Mouse (Mus musculus): ENCODE measurements around the gene Prkaca.
"Not testable (repeated sequence)": the region's sequence is repeated elsewhere in the genome, so short reads cannot be mapped to it uniquely, and the experiment has no call there.

Prkaca gene

DNA sequence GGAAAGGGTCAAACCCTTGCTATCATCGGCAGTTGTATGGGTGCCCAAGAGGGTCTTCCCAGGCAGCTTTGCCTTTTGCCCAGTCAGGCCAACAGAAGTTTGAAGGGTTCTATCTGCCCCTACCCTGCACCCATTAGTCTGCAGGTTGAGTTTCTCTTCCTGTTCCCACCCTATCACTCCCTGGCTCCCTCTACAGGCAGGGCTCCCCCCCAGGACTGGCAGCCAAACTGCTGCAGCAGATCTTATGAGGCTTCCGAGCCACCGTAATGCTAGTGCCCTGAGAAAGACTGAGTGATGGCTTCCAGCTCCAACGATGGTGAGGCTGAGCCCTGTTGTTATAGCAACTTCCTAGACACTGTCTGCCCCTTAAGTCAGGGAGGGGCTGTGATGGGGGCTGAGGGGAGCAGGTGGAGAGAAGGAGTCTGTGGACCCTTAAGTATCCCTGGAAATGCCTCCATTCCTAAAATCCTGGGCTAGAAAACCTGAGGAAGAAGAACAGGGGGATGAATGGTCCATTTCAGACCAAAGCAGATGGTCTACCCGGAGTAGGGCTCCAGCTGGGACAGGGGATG, 4.1 kb downstream of the Prkaca start:
- no peak for DNase-seq

DNA sequence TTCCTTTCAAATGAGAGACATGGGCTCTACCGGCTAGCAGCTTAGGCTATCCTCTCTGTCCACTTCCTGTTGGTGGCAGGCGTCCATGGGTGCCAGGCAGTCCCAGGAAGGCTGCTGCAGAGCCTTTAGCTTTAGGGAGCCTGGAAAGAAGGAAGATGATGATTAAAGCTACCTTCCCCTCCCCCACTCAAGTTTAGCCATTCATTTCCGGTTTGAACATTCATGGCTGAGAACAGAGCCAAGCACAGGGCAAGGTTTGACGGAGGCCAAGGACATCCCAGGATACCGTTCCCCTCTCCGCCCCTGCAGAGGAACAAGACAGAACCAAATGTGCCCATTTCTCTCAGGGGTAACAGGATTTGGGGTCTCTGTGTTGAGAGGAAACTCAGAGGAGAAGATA, 4.9 kb downstream of the Prkaca start:
- no peak for DNase-seq

DNA sequence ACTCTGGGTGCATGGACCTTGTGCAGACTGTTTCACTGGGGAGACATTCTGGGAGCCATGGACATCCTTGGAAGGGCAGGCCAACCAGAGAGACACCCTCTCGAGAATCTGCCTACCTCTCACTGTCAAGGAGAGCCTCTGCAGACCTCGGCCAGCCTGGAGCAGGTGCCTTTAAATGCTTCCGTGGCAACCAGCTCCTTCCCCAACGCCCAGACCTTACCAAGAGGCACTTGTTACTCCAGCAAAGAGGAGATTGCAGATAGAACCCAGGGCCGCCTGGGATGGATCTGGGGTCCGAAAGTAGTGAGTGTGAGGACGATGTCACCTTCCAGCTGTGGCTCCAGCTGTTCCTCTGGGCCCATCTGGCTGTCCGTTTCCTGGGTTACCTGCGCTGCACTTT, 5.4 kb downstream of the Prkaca start:
- no peak for DNase-seq

DNA sequence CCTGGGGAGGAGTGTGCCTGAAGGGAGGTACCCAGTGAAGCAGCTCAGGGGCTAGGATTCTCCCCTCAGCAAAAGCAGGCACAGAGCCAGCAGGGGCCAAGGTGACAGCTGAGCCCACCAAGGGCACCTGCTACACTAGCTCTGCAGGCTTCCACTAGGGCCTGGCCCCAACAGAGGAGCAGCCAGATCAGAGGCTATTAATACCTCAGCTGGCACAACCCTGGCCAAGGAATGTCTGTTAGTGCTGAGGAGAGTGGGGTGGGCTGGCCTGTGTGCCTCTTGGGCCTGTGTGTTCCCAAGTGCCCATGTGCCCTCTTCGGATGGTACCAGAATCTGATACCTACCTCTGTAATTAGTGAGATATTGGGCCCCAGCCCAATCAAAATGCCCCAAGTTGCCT, 7.5 kb downstream of the Prkaca start:
- DNase-seq = no peak

GRCm38 (mm10) chr8:83980845-83981244, 8.1 kb downstream of the Prkaca start:
- DNase-seq = no peak

DNA sequence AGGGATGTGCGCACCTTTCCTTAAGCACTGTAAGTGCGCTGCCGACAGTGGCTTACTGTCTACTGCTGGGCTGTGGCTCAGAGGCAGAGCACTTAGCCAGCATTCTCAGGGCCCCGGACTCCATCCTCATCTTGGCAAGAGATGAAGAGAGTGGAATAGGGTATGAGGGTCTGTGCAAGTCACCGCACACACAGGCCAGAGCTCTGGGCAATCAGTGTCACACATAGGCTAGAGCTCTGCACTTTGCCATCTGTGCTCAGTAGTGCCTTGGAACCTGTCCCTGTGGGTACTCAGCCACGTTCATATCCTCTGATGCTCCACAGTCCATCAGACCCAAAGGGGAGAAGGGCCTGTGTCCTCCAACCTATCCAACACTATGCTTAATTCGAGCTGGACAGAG, 8.7 kb downstream of the Prkaca start:
- DNase-seq = no peak

- no peak for DNase-seq
These were observed 9.7 kb downstream of the Prkaca start for GRCm38 (mm10) chr8:83982449-83982848.

- not testable (repeated sequence) for DNase-seq
These were observed 10.4 kb downstream of the Prkaca start for GRCm38 (mm10) chr8:83983222-83983621.

DNA sequence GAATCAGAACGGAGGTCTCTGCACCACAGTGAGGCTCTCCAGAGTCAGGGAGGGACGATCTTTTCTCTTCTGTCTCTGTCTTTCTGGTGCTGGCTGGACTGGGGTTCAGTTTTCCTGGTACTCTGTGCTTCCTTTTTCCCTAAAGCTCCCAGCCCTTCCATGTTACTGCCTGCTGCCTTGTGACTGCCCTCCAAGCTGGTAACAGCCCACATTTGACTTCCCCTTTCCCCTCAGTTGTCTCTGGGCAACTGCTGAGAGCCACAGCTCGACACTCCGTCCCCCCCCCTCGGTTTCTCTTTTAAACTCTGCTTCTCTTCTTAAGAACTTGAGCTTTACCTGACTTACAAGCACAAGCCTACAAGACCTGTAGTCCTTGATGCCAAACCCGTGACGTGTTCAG, 16.4 kb downstream of the Prkaca start:
- no peak for DNase-seq

DNA sequence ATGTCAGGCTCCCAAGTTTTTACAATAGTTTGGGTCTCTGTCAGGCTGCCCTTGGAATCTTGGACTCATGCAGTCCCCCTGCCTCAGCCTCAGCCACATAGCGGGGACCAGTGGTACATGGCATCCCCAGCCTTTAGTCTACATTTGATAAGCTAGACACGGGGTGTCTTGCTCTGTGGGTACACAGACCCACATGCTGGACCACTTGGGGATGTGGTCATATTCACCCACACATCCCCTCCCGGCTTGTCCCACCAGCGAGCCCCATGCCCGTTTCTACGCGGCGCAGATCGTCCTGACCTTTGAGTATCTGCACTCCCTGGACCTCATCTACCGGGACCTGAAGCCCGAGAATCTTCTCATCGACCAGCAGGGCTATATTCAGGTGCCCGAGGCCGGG, 17.4 kb downstream of the Prkaca start:
- no peak for DNase-seq

DNA sequence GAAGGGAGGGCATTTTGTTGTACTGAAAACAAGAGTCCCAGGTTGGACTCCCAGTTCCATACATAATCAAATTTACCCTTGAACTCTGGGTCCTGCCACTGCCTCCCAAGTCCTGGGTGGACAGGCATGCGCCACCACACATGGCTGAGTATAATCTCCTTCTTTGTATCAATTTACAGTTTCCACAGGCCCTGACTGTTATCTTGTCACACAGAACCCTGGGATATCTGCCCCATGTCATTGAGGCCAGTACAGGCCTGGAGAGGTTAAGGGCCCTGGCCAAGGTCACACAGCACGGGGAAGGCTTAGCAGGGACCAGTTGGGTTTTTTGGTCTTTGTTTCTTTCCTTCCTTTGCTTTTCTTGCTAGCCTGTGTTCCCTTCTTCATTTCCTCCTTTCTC, 19.7 kb downstream of the Prkaca start:
- DNase-seq = no peak

- DNase-seq = no peak
These were observed 21.2 kb downstream of the Prkaca start for GRCm38 (mm10) chr8:83994030-83994429.

DNA sequence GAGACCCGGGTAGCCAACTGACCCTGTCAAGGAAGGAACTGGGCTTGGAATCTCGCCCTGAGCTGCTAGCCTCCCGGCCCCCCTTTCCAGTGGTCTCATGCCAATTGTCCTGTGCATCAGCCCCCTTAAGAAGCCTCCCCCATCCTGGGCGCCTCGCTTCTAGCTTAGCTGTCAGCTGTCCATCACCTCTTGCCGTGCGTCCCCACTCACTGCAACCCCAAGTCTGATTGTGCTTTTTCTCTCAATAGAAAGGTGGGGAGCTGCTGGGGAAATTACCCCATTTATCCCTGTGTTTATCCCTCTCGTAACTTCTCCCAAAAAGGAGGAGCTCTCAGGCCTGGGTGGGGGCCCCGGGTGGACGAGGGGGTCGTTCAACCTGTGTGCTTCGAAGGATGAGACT, 23.2 kb downstream of the Prkaca start:
- DNase-seq = peak; percentile 74

DNA sequence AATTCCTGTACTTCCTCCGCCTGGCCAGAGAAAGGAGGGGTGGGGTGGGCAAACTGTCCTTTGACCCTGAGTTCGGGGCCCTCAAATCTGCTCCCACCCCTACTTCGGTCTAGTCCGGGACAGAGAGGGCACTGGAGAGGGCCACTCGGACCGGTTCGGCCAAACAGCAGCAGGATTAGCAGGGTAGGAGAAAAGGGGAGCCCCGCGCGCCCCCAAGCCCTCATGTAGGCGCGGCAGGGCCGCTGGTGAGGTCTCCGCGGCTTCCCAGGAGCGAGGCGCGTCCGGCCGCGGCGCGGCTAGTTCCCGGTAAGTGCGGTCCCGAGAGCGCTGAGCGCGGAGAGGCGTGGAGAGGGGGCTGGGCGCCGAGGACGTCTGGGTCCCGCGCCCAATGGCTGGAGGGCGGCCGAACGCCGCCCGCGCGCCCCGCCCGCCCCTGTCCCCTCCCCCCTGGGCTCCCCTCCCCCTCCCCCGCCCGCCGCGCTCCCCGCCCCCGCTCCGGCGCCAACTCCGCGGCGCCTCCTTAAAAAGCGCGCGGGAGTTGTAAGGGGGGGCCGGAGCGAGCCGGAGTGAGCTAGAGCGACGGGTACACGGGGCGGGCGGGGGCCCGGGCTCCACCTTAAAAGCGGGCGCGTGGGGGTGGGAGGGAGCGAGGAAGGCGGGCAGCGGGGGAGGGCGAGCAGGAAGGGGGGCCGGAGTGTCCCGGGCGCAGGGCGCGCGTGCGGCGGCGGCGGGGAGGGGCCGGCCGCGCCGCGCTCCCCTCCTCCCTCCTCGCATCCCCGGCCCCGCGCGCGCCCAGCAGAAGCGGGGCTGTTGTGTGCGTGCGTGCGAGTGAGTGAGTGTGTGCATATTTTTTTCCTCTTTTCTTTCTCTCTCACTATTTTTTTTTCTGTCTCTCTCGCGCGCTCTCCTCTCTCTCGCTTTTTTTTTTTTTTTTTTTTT, 24.0 kb downstream of the Prkaca start:
- peak; percentile 82 for DNase-seq

GRCm38 (mm10) chr8:83997511-83998141, 24.8 kb downstream of the Prkaca start, which contains the start of gene Samd1:
Gene Samd1 (plus strand): TSS chr8:83997672.
- DNase-seq = peak; percentile 70

DNA sequence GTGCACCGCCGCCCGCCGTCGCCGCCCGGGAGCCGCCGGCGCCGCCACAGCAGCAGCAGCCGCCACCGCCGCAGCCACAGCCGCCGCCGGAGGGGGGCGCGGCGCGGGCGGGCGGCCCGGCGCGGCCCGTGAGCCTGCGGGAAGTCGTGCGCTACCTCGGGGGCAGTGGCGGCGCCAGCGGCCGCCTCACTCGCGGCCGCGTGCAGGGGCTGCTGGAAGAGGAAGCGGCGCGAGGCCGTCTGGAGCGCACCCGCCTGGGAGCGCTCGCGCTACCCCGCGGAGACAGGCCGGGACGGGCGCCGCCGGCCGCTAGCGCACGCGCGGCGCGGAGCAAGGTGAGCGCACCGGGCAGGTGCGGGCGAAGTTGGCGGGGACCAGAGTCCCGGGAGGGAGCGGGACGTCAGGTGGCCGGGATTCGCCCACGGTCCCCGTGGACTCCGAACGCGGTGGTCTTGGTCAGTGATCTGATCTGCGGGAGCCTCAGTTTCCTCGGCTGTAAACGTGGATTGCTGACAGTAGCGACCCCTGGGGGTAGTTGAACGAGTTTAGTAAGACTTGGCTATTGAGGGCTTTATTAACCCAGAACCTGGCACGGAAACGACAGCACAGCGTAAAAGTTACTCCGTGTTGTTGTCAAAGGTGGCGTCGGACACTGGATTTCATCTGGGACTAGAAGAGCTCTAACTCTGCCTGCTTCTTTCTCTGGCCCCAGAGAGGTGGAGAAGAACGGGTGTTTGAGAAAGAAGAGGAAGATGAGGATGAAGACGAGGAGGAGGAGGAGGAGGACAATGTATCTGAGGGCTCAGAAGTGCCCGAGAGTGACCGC, 25.7 kb downstream of the Prkaca start:
- peak; percentile 62 for DNase-seq

DNA sequence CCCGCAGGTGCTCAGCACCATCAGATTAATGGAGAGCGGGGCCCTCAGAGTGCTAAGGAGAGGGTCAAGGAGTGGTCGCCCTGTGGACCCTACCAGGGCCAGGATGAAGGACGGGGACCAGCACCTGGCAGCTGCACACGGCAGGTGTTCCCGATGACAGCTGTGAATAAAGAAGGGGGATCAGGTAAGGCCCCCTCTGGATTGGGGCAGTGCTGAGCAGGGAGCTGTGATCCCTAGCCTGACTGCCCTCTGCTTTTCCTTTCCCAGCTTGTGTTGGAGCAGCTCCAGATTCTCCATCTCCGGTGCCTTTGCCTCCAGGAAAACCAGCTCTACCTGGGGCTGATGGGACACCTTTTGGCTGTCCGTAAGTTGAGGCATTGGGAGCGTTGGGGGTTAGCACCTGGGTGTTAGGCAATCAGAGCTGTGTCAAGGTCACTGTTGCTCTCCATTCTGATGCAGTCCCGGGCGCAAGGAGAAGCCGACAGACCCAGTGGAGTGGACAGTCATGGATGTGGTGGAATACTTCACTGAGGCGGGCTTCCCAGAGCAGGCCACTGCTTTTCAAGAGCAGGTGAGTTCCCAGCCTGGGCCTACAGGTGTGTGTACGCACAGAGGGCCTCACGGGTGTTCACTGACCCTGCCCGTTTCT, 26.4 kb downstream of the Prkaca start:
- DNase-seq = peak; percentile 46

DNA sequence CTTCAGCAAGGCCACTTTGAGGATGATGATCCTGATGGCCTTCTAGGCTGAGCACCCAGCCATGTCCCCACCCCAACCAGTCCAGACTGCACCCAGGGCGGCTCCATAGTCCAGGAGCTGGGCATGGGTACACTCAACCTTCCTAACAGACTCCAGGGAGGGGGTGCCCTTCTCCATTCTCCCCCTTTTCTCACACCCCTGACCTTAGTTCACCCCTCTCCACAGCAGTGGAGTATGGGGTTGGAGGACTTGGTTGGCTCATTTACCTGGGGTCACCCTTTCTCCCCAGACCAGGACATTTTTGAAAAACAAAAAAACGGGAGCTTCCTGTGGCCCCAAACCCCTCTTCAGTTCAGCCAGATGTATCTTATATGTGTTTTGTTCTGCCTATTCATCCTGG, 27.0 kb downstream of the Prkaca start:
- DNase-seq = no peak

GRCm38 (mm10) chr8:84001281-84002000, 28.6 kb downstream of the Prkaca start, which contains the start of gene 1700067K01Rik:
Gene 1700067K01Rik (plus strand): TSS chr8:84001502.
- peak; percentile 38 for DNase-seq

DNA sequence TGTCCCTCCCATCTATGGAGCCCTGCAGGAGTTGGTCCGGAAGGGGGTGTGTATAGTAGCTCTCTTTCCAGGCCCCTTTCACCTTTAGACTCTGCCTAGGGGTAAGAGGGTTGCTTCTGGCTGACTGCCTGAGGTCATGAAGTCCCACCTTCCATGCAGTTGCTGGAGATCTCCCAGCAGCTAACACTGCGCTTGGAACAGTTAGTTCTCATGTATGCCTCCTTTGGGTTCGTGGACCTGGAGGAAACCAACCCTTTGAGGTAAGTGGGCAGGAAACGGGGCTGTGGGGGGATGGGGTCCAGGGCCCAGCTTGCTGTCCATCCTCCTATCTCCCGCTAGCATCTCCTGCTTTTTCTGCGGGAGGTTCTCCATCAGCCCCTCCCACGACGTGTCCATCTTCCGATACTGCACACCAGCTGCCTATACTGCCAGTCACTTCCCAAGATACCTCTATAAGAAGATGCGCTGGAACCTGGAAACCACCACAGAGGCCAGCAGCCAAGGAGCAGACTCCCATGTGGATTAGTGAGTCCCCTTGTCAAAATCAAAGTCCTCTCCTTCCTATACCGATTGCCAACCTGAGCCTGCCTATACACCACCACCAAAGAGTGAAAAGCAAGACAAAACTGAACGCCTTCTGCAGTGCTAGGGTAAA, 30.3 kb downstream of the Prkaca start:
- DNase-seq = peak; percentile 60

- peak; percentile 29 for DNase-seq
These were observed 30.9 kb downstream of the Prkaca start for GRCm38 (mm10) chr8:84003612-84004246.

Data from cerebellum, adult 11-12 months (tissue).